Mouse (Mus musculus): ENCODE data around the gene Cers6.
A peak's percentile ranks its signal among the peaks of the same experiment; 100 is the strongest.

Cers6 gene

DNA sequence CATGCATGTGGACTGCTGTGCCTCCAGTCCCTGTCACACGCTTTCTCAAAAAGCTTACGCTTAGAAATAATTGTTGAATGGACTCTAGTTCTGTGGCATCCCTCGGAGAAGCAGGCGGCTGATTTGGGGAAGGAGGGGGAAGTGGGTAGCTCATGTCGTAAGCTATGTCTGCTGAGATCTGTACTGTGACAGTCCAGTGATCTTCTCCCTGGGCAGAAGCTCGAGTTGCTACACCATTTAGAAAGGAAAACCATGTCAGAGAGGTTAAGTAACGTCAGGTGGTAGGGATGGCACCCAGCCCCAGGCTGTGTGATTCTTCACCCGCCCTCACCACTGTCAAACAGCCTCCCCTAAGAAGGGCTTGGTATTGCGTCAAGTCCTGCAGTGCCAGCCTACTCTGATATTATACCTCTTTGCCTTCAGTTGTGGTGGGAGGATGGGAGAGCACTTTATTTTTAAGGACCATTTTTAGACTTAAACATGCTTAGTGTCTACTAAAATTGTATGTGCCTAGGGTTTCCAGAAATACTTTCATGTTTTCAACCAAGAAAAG, 154.0 kb downstream of the Cers6 start:
- no peak for DNase-seq (ENCODE audit: low read depth, low spot score)

DNA sequence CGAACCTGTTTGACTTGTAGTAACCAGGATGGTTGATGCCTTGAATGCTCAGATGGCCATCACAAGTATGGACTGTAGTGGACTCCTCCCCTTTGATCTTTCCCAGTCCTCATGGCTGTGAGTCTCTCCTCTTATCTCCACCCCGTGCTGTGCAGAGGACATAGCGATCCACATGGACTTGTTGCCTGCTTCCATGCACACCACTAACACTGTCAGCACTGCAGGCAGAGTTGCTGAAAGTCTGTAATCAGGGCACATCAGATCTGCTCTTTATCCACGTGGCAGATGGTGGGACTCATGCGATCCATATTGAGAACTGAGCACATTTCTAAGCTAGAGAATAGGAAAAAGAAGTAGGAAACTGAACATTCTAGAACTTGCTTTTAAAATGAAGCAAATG, 154.6 kb downstream of the Cers6 start:
- no peak for DNase-seq (ENCODE audit: low read depth, low spot score)

DNA sequence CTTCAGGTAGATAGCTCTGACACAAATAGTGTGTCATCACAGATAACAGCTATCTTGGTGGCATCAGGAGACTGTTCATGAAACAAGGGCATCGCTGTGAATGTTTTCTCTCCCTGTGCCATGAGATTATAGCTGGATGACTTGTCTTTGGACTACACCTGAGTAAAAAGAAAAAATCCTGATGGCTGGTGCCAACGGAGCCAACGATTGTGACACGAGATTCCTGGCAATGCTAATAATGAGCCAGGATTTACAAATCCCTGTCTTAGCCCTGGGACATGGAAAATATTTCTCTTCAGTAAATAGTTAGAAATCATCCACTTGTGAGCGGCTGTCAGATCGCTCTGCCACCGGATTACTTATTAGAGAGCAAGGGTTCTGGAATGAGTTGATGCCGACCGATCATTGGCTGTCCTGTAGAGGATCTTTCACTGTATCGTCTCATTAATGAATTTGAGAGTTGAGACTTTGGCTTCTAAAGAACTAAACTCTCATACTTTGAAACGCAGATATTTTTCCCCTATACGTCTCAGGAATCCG, 157.9 kb downstream of the Cers6 start:
- no peak for DNase-seq (ENCODE audit: low read depth, low spot score)

DNA sequence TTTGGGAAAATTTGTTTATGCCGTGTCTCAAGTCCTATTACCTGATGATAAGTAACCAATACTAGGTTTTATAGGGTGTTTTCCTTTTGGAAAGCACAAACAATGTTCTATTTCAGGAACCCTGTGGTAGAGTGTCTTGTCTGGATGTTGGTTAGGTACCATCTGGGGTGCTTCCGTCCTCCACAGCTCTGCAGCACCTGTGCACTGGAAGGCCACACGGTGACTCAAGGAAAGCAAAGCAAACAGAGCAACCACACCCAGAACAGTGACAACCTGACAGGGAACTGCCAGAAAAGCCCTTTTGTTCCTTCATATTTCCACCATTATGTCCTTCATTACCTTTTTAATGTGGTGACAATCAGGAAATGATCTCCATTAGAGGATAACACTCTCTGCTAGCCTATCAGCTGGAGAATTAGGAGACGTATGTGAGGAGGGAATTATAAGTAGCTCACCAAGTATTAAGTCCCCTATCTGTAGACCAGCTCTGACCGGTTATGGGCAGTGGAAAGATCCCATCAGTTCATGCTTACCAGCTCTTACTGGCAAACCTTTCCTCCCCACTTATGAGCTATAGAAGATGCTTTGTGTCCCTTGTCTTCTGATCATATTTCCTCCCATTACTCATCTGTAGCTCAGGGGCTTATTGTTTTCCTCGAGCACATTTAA, 158.7 kb downstream of the Cers6 start:
- DNase-seq (ENCODE audit: low read depth, low spot score): no peak

DNA sequence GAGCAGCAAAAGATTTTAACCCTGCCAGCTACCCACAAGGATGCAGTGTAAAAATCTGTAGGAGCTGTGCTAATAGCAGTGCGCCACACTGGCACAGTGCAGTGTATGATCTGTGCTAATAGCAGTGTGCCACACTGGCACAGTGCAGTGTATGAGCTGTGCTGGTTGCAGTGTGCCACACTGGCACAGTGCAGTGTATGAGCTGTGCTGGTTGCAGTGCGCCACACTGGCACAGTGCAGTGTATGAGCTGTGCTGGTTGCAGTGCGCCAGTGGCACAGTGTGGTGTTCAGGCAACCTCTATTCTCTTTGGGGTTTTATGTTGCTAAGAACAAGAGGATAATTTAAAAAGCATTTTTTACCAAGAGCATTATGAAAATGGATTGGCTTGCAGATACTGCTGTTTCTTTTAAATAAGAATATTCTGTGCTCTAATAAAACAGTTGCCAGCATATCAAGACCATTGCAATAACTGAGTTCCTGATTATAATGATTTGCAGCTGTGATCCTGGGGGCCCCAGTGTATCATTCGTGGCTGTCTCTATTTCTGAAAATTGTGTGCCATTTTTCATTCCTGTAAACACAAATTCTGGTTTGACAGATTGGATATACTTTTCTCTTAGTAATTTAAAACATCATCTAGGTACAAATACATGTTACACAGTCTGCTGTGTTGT, 159.5 kb downstream of the Cers6 start:
- DNase-seq (ENCODE audit: low read depth, low spot score): no peak

DNA sequence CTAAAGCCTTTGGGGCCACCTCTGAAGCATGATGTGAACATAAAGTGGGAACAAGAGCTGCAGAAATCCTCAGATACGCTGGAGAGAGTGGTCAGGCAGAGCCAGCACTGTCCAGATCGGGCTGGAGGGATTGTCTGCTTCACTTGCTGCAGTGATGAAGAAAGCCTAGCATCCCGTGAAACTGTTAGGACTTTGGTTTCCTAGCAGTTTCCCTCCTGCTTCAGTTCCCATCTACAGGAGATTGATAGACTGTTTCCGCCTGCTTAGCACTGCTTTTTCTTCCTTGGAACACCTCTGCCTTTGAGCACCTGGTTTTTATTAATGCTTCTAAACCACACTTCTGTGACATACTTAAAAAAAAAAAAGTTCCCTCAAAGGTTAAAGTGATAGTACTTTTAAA, 160.3 kb downstream of the Cers6 start:
- DNase-seq (ENCODE audit: low read depth, low spot score): peak; percentile 77

DNA sequence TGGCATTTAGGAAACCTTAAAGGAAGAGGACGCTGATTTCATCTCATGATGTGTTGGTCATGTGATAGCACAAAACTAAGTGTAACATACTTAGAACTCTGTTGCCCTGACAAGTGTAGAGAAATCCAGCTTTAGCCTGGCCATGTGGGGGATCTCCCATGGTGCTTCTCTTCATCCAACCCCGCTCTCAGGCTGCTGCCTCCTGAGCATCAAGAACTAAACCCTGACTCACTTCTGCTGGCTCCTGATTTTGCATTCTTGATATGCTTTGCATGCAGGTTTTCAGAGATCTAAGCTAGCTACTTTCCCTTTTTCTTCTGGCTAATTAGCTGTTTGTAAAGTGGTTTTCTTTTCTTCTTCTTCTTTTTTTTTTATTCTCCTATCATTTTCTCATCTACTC, 163.6 kb downstream of the Cers6 start:
- DNase-seq (ENCODE audit: low read depth, low spot score): no peak

DNA sequence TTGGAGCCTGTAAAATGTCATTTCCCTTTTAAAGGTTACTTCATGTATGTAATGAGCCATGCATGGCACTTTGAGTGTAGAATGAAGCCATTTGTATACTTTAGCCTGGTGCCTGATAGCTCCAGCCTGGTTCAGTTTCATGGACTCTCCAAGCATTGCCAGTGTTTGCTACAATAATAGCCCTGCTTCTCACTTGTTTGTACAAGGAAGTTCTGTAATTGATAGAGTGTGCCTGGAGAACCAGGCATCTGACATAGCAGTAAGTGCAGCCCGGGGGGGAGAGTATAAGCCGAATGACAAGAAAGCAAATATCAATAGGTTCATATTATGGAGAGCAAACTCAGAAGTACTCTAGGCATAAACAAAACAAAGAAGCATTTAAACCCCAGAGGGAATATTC, 171.3 kb downstream of the Cers6 start:
- no peak for DNase-seq (ENCODE audit: low read depth, low spot score)

DNA sequence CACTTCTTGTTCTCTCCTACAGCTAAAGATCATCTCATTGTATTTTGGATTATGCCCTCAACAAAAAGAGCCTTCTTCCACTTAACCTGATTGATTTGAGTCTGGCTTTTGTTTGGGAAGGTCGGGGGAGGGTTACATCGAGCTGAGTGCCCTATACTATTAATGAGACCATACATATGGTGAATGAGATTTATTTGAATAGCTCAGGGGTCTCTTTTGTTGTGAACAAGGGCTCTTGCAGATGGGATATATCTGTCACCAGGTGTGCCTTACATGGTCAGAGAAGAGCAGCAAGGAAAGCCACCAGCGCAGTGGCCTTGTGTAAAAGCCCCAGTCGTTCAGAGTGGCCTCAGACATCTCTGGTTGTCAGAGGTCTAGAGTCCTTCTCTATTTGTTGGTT, 174.2 kb downstream of the Cers6 start:
- no peak for DNase-seq (ENCODE audit: low read depth, low spot score)

DNA sequence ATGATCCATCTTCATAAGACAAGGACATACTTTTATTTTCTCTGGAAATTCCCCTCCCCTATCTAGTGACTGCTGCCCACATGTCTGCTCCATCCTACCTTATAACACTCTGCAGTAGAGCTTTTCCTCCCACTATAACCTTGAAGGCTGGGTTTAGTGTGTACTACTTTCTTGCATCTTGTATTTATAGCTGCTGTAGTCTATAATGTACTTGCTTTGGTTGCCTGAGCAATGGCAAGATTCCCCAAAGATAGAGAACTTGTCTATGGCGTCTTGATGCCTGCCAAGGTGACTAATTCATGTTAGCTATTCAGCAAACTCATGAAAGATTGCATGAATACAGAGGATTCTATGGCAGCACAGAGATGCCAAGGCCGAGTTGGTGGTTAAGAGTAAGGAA, 176.1 kb downstream of the Cers6 start:
- DNase-seq (ENCODE audit: low read depth, low spot score): no peak

DNA sequence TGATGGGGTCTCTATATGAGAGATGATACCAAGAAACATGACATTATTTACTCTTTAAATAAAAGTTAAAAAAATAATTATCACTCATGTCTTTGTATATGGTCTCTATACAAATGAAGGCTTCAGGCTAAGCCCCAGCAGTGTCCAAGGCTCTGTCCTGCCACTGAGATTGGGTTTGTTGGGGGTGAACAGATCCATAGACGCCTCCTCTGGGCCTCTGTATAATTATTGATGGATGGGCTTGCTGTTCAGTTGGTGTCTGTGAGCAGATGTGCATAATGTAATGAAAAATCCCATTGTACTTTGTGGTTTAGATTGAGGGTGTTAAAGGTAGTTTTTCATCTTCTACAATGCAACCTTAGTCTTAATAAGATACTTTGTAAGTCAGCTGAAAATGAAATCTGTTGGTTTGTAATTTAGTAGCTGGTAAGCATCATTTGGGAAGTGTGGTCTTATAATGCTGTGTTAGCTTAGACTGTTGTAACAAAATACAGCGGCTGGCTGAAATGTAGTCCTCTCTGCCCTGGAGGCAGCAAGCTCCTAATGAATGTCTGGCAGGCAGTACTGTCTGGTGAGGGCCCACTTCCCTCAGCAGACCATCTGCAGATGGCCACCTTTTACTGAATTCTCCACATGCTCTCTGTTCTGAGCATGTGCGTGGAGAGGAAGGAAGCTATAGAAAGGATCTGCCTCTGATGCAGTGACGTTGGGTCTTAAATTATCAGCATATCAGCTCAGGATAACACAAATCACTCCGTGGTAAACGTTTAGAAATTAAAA, 181.3 kb downstream of the Cers6 start:
- no peak for DNase-seq (ENCODE audit: low read depth, low spot score)

DNA sequence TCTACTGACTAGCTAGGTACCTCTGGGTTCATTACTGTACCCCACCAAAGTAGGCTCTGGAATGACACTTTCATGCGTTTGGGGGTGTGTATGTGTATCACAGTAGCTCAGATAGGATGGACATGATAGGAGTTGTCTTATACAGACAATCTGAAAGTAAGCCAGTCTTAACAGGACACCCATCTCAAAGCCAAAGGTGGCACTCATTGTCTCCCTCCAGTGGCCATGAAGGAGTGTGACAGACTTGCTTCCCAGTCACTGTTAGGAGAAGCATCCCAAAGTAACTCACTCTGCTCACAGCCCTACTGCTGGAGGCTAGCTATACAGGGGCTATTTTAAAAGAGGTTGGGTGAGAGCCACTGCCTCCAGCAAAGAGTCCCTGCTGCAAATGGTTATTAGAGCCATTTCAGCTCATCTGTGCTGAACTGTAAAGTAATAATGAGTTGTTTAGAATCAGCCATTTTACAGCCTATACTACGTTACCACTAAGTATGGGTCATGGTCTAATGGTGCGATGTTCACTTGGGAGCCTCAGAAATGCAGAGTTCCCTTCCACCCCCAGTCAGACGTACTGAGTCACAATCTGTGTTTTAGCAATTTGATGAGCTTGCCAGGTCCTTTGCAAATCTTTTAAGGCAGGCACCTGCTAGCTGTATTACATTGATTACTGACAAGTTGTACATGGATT, 182.3 kb downstream of the Cers6 start:
- peak; percentile 46 for DNase-seq (ENCODE audit: low read depth, low spot score)

DNA sequence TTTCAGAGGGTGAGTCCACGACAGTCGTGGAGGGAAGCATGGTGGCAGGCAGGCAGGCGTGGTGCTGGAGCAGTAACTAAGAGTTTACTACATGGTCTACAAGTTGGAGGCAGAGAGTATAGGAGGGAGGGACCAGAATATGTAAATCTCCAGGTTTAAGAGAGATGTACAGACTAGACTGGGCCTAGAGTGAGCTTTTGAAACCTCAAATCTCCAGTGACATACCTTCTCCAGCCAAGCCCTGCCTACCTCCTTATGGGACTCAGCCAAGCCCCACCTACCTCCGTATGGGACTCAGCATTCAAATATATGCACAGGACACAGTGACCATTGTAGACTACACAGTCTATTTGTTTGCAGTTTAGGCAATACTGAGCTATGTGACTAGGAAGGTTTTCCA, 184.7 kb downstream of the Cers6 start:
- DNase-seq (ENCODE audit: low read depth, low spot score): no peak

DNA sequence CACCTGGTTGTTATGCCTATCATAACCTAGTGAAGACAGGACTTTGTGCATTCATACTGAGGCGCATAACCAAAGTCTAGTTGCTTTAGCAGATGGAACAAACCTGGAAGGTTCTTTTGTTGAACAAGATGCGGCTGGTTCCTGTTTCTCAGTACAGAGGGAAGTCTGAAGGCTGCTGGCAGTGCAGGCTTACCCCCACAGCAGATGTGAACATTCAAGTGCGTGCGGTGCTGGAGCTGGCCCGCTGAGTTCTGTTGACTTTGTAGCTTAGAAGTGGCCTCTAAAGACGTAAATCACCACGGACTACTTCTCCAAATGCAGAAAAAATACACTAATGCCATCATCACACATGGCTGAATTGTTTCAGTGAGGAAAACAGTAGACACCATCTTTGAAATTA, 186.1 kb downstream of the Cers6 start:
- DNase-seq (ENCODE audit: low read depth, low spot score): no peak

DNA sequence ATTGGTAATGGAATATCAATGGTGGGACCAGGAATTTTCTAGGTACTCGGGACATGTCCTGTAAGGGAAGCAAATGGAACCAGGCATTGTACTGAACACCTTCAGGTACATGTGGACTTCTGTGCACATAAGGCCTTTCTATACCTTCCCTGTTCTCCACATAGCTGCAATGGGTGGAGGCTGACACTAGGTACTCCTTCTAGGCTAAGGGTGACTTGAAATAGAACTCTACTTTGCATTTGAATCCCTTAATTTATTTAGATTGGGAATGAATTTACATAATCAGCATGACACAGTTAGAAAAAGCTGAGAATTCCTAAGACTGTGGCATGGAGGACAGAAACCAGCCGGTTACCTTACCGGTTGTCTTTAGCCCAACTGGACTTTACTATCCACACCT, 186.6 kb downstream of the Cers6 start:
- DNase-seq (ENCODE audit: low read depth, low spot score): no peak

DNA sequence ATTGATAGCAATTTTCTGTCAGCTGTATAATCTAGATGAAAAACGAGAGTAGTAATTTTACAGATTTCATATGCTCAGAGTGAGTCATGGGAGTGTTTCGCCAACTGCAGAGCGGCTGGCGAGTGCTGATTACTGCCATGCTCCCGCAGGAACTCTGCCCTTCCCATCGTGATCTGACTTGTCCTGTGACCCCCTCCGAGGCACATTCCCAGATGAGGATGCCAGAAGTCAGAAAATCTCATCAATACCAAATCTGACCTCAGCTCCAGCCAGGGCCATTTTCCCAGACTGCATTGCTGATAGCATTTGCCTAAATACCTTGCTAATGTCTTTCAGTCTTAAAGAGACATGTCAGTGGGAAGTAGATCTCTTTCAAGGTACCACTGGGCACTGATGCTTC, 187.9 kb downstream of the Cers6 start:
- no peak for DNase-seq (ENCODE audit: low read depth, low spot score)

DNA sequence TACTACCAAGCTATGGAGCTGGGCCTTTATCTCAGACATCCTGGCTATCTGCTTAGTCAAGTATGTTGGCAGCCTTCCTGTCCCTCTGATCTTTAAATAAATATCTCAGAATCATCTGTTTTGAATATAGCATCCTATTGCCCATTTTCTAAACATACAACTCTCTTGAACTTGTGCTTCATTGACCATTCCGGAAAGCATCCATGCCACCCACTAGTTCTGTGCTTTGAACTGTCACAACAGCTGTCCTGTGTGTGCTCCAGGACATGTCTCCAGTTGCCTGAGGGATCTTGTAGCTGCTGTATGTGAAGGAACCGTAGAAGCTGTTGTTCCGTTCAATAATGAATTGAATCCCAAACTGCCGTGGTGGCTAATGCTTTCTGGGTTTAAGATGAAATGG, 188.9 kb downstream of the Cers6 start:
- no peak for DNase-seq (ENCODE audit: low read depth, low spot score)

DNA sequence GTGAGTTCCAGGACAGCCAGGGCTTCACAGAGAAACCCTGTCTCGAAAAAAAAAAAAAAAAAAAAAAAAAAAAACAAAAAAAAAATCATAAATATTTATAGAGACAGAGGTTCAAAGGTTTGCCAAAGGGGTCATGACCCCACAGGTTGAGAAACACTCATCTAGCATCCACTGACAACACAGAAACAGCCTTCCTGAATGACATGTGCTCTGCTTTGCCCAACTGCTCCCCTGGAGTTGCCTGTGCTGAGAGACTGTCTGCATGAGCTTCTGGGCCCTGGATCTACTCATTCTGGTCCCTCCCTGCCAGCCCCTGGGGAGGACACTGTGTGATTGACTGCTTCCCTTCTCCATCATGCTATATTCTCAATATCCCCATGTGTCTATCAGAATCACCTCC, 190.4 kb downstream of the Cers6 start:
- no peak for DNase-seq (ENCODE audit: low read depth, low spot score)

DNA sequence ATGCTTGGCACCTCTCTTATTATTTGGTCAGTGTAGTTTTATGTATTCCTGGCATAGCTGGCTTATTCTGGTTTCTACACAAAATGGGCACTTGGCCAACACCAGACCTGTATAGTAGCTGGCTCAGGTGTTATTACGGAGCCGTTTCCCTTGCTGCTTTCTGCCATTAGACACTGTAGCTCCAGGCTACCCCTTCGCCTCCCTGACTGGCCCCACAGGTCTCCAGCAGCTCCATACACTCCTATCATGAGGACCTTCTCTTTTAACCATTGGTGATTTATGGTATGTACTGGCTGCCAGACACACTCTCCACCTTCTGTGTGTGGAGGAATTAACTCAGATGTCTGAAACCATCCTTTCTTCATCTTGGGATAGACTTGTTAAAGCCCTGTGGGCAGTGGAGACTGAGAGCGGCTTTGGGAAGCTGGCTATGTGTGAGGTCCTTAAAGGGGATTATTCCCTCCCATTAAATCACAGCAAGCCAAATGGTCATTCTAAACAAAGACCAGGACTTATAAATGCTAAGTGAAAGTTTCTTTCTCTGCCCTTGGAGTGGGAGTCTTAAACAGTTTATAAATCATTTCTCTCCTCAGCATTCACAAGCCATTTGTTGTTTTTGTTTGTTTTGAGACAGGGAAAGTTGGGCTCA, 192.1 kb downstream of the Cers6 start:
- peak; percentile 48 for DNase-seq (ENCODE audit: low read depth, low spot score)

DNA sequence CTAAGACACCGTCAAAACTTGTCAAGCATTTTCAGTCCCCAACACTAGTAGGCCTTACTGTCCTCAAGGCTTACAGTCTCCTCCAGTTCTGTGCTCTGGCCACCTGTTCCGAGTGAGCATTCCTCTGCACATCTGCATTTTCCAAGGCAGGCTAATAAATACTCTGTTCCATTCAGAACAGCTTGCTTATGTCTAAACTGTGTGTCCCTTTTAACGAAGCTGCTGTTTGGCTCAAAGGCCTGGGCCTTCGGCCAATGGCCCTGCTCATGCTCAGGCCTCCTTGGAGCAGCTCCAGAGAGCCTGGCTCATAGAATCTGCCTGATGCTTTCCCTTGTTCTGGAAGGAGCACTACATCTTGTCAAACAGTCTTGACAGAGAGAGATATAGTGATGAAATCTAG, 193.0 kb downstream of the Cers6 start:
- DNase-seq (ENCODE audit: low read depth, low spot score): no peak

DNA sequence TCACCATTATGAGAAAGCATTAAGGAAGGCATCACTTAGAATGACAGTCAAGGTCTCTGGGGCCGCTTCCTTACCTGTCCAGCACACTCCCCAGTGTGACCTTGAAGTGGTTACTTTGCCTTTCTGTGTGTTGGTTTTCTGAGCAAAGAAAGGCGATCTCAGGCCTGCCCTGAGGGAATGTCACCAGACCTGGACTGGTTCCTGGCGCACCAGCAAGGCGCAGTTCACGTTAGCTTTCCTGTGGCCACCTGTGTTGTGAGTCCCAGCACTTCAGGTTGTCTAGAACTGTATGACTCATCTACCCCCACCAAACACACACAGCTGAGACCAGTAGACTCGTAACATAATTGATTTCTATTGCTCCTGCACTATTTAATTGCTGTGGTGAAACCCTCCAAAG, 193.9 kb downstream of the Cers6 start:
- no peak for DNase-seq (ENCODE audit: low read depth, low spot score)

Measured in forelimb bud, embryonic 11.5 days (tissue).